Comparison of ENCODE assay signal across 9 mouse cellular contexts in genomic region chr7:30613529-30614112, GRCm38 (mm10). TPM values are rescaled to one million over a fixed set of nuclear protein-coding genes. Genes with fewer than 3 reads are reported as not detected.
A peak's percentile ranks its signal among the peaks of the same experiment; 100 is the strongest.
DNase-seq lines count a peak whose midpoint lies in the region; ATAC-seq and TF ChIP-seq lines count a peak whose summit lies in the region.
"Had no signal": no experiment of that assay in that cellular context is flagged by ENCODE, and none has a peak within 500 bp of the region (broad histone marks: within the 10 kb centered on the region; RNA-seq: fewer than 3 reads in every experiment).

No protein-coding gene starts in this region.

- no peak overlapping the region for H3K4me3 ChIP-seq in hindbrain, postnatal 0 days (ENCODE audit: low read length)
- no peak overlapping the region for H3K4me3 ChIP-seq in limb, embryonic 10.5 days
- H3K4me3 ChIP-seq in midbrain, embryonic 14.5 days (replicated peaks; ENCODE audit: low read depth, low read length): no peak overlapping the region
- H3K4me3 ChIP-seq: embryonic facial prominence, embryonic 15.5 days had no signal

- H3K9me3 ChIP-seq in hindbrain, postnatal 0 days (ENCODE audit: low read length): no peaks in the 10 kb centered on the region
- no peaks in the 10 kb centered on the region for H3K9me3 ChIP-seq in limb, embryonic 10.5 days (replicated peaks)
- H3K9me3 ChIP-seq in midbrain, embryonic 14.5 days (ENCODE audit: control insufficient read depth, low read length): no peaks in the 10 kb centered on the region
- H3K9me3 ChIP-seq: embryonic facial prominence, embryonic 15.5 days had no signal

- peaks cover 12% of the 10 kb centered on the region; the same call in 1 of the 2 replicates for H3K36me3 ChIP-seq in hindbrain, postnatal 0 days (ENCODE audit: insufficient read depth, low read length)
- H3K36me3 ChIP-seq in limb, embryonic 10.5 days: peaks cover 37% of the 10 kb centered on the region
- H3K36me3 ChIP-seq in midbrain, embryonic 14.5 days (ENCODE audit: control insufficient read depth, insufficient read depth, low read length): peaks cover 35% of the 10 kb centered on the region

- ATAC-seq in hindbrain, postnatal 0 days: no peak
- ATAC-seq in midbrain, embryonic 14.5 days (ENCODE audit: low FRiP score, low TSS enrichment): no peak; the same call in 1 of the 2 replicates

- H3K4me2 ChIP-seq in hindbrain, postnatal 0 days (ENCODE audit: low read depth, low read length): no peak overlapping the region
- no peak overlapping the region for H3K4me2 ChIP-seq in midbrain, embryonic 14.5 days (ENCODE audit: low read length)
- H3K4me2 ChIP-seq: embryonic facial prominence, embryonic 15.5 days had no signal

- DNase-seq in left cerebral cortex, adult 18-20 months (ENCODE audit: low spot score in 2 of 2): peak; percentile 32 to 53
- DNase-seq in left cerebral cortex, adult 11 months (ENCODE audit: low spot score): no peak
- peak; percentile 59 for DNase-seq in T-cell, adult 2 months (ENCODE audit: low spot score)
- peak; percentile 74 for DNase-seq in embryo, embryonic 11 days
- DNase-seq in hindbrain, postnatal 0 days (ENCODE audit: low spot score): peak; percentile 69
- DNase-seq in limb, embryonic 10.5 days (ENCODE audit: low spot score): peak; percentile 81
- DNase-seq in midbrain, embryonic 14.5 days: peak; percentile 76
- DNase-seq in thymus, postnatal 0 days (ENCODE audit: low spot score): peak; percentile 60

- no peak overlapping the region for H3K27ac ChIP-seq in hindbrain, postnatal 0 days
- no peak overlapping the region for H3K27ac ChIP-seq in limb, embryonic 10.5 days
- no peak overlapping the region for H3K27ac ChIP-seq in midbrain, embryonic 14.5 days (replicated peaks; ENCODE audit: low read depth, low read length)
- H3K27ac ChIP-seq: embryonic facial prominence, embryonic 15.5 days had no signal

- H3K4me1 ChIP-seq in hindbrain, postnatal 0 days (ENCODE audit: insufficient read depth, low read length): no peaks in the 10 kb centered on the region
- peaks cover 19% of the 10 kb centered on the region for H3K4me1 ChIP-seq in limb, embryonic 10.5 days
- H3K4me1 ChIP-seq in midbrain, embryonic 14.5 days (ENCODE audit: control insufficient read depth, insufficient read depth, low read length): no peaks in the 10 kb centered on the region
- H3K4me1 ChIP-seq: embryonic facial prominence, embryonic 15.5 days had no signal

- peak; percentile 72 for TF ChIP-seq CTCF in hindbrain, postnatal 0 days (IDR thresholded peaks at IDR 0.05; ENCODE audit: low read depth)

- H3K27me3 ChIP-seq in hindbrain, postnatal 0 days (ENCODE audit: insufficient read depth, low read length): no peaks in the 10 kb centered on the region
- no peaks in the 10 kb centered on the region for H3K27me3 ChIP-seq in limb, embryonic 10.5 days (ENCODE audit: low read depth, poor library complexity, severe bottlenecking)
- H3K27me3 ChIP-seq in midbrain, embryonic 14.5 days (ENCODE audit: control insufficient read depth, insufficient read depth, low read length): no peaks in the 10 kb centered on the region
- H3K27me3 ChIP-seq: embryonic facial prominence, embryonic 15.5 days had no signal

- no peak overlapping the region for H3K9ac ChIP-seq in hindbrain, postnatal 0 days (replicated peaks; ENCODE audit: low read length)
- H3K9ac ChIP-seq in midbrain, embryonic 14.5 days (replicated peaks; ENCODE audit: low read length): no peak overlapping the region
- H3K9ac ChIP-seq: embryonic facial prominence, embryonic 15.5 days had no signal

- 23% methylated on average over 14 of the region's 14 CpGs for WGBS in hindbrain, postnatal 0 days
- 24% methylated on average over 14 of the region's 14 CpGs for WGBS in limb, embryonic 10.5 days
- WGBS in midbrain, embryonic 14.5 days: 21% methylated on average over 14 of the region's 14 CpGs

RNA-seq across cellular contexts. Expression of gene Upk1a, which starts 1.0 kb away (rescaled TPM):
- total RNA-seq in left cerebral cortex, adult 18-20 months (2021): under 1 TPM; 0.26 to 0.70 TPM
- total RNA-seq in hindbrain, postnatal 0 days (2014; rRNA removed): 0.14 and 0.99 TPM in 2 replicates
- polyA plus RNA-seq in hindbrain, postnatal 0 days (2015; fragmentation: Nextera tagmentation; extraction: Ambion mirVana): 0.62 and 0.99 TPM in 2 replicates
- polyA plus RNA-seq in limb, embryonic 10.5 days (2016; fragmentation: Nextera tagmentation; extraction: Ambion mirVana): 7.9 and 8.2 TPM in 2 replicates
- 0.15 and 0.20 TPM in 2 replicates for polyA plus RNA-seq in midbrain, embryonic 14.5 days (2014; fragmentation: Nextera tagmentation; extraction: Ambion mirVana)
- polyA plus RNA-seq in thymus, postnatal 0 days (2015; fragmentation: Nextera tagmentation; extraction: Ambion mirVana): 0.75 and 0.90 TPM in 2 replicates

RNA-seq across cellular contexts. Expression of gene Cox6b1, which starts 12.3 kb away (rescaled TPM):
- 100 to 1,000 TPM; 606 to 625 TPM for total RNA-seq in left cerebral cortex, adult 18-20 months (2021)
- 352 and 389 TPM in 2 replicates for total RNA-seq in hindbrain, postnatal 0 days (2014; rRNA removed)
- polyA plus RNA-seq in hindbrain, postnatal 0 days (2015; fragmentation: Nextera tagmentation; extraction: Ambion mirVana): 1,552 and 1,572 TPM in 2 replicates
- 776 and 820 TPM in 2 replicates for polyA plus RNA-seq in limb, embryonic 10.5 days (2016; fragmentation: Nextera tagmentation; extraction: Ambion mirVana)
- polyA plus RNA-seq in midbrain, embryonic 14.5 days (2014; fragmentation: Nextera tagmentation; extraction: Ambion mirVana): 999 and 1,303 TPM in 2 replicates
- 989 and 1,078 TPM in 2 replicates for polyA plus RNA-seq in thymus, postnatal 0 days (2015; fragmentation: Nextera tagmentation; extraction: Ambion mirVana)

RNA-seq across cellular contexts. Expression of gene Zbtb32, which starts 14.9 kb away (rescaled TPM):
- not detected for total RNA-seq in left cerebral cortex, adult 18-20 months (2021)
- total RNA-seq in hindbrain, postnatal 0 days (2014; rRNA removed): not detected in 2 replicates
- 0.18 and 0.23 TPM in 2 replicates for polyA plus RNA-seq in hindbrain, postnatal 0 days (2015; fragmentation: Nextera tagmentation; extraction: Ambion mirVana)
- polyA plus RNA-seq in limb, embryonic 10.5 days (2016; fragmentation: Nextera tagmentation; extraction: Ambion mirVana): 0.15 and 0.45 TPM in 2 replicates
- 0.34 and 0.47 TPM in 2 replicates for polyA plus RNA-seq in midbrain, embryonic 14.5 days (2014; fragmentation: Nextera tagmentation; extraction: Ambion mirVana)
- polyA plus RNA-seq in thymus, postnatal 0 days (2015; fragmentation: Nextera tagmentation; extraction: Ambion mirVana): 0.31 and 0.32 TPM in 2 replicates

RNA-seq across cellular contexts. Expression of gene Etv2, which starts 22.0 kb away (rescaled TPM):
- not detected for total RNA-seq in left cerebral cortex, adult 18-20 months (2021)
- total RNA-seq in hindbrain, postnatal 0 days (2014; rRNA removed): not detected in 2 replicates
- polyA plus RNA-seq in hindbrain, postnatal 0 days (2015; fragmentation: Nextera tagmentation; extraction: Ambion mirVana): not detected in 2 replicates
- polyA plus RNA-seq in limb, embryonic 10.5 days (2016; fragmentation: Nextera tagmentation; extraction: Ambion mirVana): 1.3 and 2.5 TPM in 2 replicates
- polyA plus RNA-seq in midbrain, embryonic 14.5 days (2014; fragmentation: Nextera tagmentation; extraction: Ambion mirVana): not detected in 2 replicates
- not detected in 2 replicates for polyA plus RNA-seq in thymus, postnatal 0 days (2015; fragmentation: Nextera tagmentation; extraction: Ambion mirVana)
- polyA plus RNA-seq: embryonic facial prominence, embryonic 15.5 days had no signal

RNA-seq across cellular contexts. Expression of gene Kmt2b, which starts 25.1 kb away (rescaled TPM):
- 10 to 100 TPM; 40.0 to 48.4 TPM for total RNA-seq in left cerebral cortex, adult 18-20 months (2021)
- total RNA-seq in hindbrain, postnatal 0 days (2014; rRNA removed): 27.1 and 36.7 TPM in 2 replicates
- 6.7 and 7.1 TPM in 2 replicates for polyA plus RNA-seq in hindbrain, postnatal 0 days (2015; fragmentation: Nextera tagmentation; extraction: Ambion mirVana)
- 10.2 and 10.6 TPM in 2 replicates for polyA plus RNA-seq in limb, embryonic 10.5 days (2016; fragmentation: Nextera tagmentation; extraction: Ambion mirVana)
- 13.1 and 15.4 TPM in 2 replicates for polyA plus RNA-seq in midbrain, embryonic 14.5 days (2014; fragmentation: Nextera tagmentation; extraction: Ambion mirVana)
- 7.2 and 9.3 TPM in 2 replicates for polyA plus RNA-seq in thymus, postnatal 0 days (2015; fragmentation: Nextera tagmentation; extraction: Ambion mirVana)
